Mouse (Mus musculus) kidney, adult 2 months (tissue): ENCODE data around the gene Atxn1.

Experiments
- CTCF ChIP-seq: fragments of 200-500 bp; conservative IDR thresholded peaks from 2 replicates; pipeline ENCODE4 v1.5.1; 2011; ENCODE audit warnings: low read depth, mild to moderate bottlenecking, control low read depth, low read length, moderate library complexity, mixed read lengths; ENCODE audit not compliant: insufficient read depth, insufficient read length
- POLR2A ChIP-seq: fragments of 200-500 bp; IDR thresholded peaks from one replicate; pipeline ENCODE4 v1.6.1; 2011; ENCODE audit warnings: low read depth, low read length, control low read depth

DNA sequence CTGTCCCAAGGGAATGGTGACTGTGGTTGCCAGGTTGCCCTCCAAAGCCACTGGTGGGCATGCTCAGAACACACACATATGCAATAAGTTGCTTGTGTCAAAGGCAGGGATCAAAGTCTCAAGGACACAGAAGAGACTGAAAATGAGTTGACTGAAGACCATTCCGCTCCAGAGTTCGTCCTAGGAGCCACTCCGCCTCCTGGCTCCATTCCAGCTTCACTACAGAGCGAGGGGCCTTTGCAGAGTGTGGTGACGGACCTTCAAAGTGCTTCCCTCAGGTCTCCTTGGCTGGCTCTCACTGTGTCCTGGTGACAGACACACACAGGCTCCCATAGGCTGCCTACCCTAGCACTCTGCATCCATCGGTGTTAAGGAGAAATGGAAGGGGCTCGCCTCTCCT is 411.1 kb downstream of the Atxn1 start:
- TF ChIP-seq CTCF (no peak), POLR2A (no peak)
